Mouse (Mus musculus) heart, postnatal 0 days (tissue): ENCODE measurements at regions not wholly inside any gene's neighbourhood (a gene's known extent, or its start where the extent isn't known, plus 50 kb on each side); places are given as distances from the start of the nearest gene placed in this dataset.

Source experiments
- CTCF ChIP-seq: IDR thresholded peaks from 2 replicates; pipeline ENCODE4 v1.5.1; 2016; ENCODE audit warnings: antibody characterized with exemption, control low read depth, low read depth
- EP300 ChIP-seq: IDR thresholded peaks from 2 replicates; pipeline ENCODE4 v1.6.1; 2016; ENCODE audit warnings: antibody characterized with exemption, low read depth

DNA sequence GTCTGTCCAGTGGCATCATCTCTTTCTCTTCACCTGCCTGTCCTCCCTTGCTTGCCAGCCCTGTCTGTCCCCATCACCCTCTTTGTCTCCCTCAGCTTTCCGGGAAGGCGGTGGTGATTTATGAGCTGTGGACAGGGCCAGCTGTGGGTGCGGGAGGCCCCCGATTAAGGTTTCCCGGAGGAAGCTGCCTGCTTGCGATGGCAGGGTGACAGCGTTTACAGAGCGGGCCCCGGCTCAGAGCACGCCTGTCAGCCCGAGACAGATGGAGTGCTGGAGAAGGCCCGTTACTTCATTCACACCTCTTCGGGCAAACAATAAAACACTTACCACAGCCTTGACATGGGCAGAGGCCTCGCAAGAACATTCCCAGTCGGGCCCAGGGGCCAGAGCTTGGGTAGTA is 79.6 kb upstream of the Zbtb40 start:
- no peak for TF ChIP-seq CTCF
- TF ChIP-seq EP300 = no peak
